In the genomic region with DNA sequence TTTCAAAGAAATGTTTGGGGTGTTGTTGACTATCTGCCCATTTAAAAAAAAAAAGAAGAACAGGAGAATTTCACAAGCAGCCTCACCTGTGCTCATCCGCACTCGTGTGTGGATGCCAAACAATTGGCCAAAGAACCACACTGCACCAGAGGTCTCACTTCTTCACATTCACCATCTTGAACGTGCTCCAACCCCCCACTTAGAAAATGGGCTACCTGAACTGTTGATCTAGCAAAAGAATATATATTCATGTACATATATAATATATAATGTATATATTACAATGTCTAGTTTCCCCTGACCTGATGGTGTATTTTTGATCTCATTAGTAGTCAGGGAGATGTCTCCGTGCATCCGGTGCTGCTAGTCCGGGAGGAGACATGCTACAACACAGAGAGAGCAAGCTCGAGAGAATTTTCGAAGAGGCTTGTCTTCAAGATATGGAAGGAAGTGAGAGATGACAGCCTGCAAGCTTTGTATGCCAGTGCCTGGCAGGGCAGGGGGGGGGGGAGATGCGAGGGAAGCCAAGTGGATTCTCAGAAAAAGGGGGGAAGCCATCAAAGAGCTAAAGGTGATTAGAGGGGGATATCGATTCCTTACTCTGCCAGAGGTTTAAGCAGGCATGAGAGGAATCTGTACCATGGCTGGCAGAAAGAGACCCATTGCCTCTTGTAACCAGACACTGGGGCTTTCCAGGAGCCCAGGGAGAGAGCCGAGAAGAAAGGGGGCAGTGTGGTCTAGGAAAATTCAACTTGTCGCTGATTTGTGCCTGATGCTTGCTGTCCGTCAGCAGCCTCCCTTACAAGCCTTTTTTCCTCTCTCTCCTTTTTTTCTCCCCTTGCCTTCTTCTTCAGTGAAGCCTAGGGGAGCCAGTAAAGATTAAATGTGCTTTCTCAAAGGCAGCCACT, we compare ENCODE assay signal across 8 mouse cellular contexts.
A peak's percentile ranks its signal among the peaks of the same experiment; 100 is the strongest.
DNase-seq lines count a peak whose midpoint lies in the region; ATAC-seq lines count a peak whose summit lies in the region.

No protein-coding gene starts in this region.

- intact Hi-C loops in left cerebral cortex, postnatal 14 days (cut with DNase I), result loop anchor here (2.0 to 5.0 kb wide), 4 partner anchors 105 to 352 kb away; no protein-coding TSS in a partner anchor

- H3K27me3 ChIP-seq in embryonic facial prominence, embryonic 10.5 days (replicated peaks; ENCODE audit: low read depth, poor library complexity, severe bottlenecking), result no peaks in the 10 kb centered on the region
- no peaks in the 10 kb centered on the region for H3K27me3 ChIP-seq in midbrain, embryonic 12.5 days
- H3K27me3 ChIP-seq in stomach, embryonic 16.5 days (ENCODE audit: control insufficient read depth, insufficient read depth, low read length), result no peaks in the 10 kb centered on the region

- no peaks in the 10 kb centered on the region for H3K36me3 ChIP-seq in embryonic facial prominence, embryonic 10.5 days (replicated peaks)
- H3K36me3 ChIP-seq in midbrain, embryonic 12.5 days, result no peaks in the 10 kb centered on the region
- no peaks in the 10 kb centered on the region for H3K36me3 ChIP-seq in stomach, embryonic 16.5 days (ENCODE audit: control insufficient read depth, insufficient read depth, low read length)

- no peaks in the 10 kb centered on the region for H3K9me3 ChIP-seq in embryonic facial prominence, embryonic 10.5 days
- H3K9me3 ChIP-seq in midbrain, embryonic 12.5 days, result no peaks in the 10 kb centered on the region
- H3K9me3 ChIP-seq in stomach, embryonic 16.5 days (replicated peaks; ENCODE audit: control insufficient read depth, low read length), result no peaks in the 10 kb centered on the region

- peak overlapping the region; percentile 98 for H3K9ac ChIP-seq in midbrain, embryonic 12.5 days (replicated peaks)
- H3K9ac ChIP-seq in stomach, embryonic 16.5 days (ENCODE audit: low read length), result peak overlapping the region; percentile 85

- peak overlapping the region; percentile 65 for H3K4me2 ChIP-seq in midbrain, embryonic 12.5 days (replicated peaks)
- peak overlapping the region; percentile 68 for H3K4me2 ChIP-seq in stomach, embryonic 16.5 days (ENCODE audit: low read depth, low read length)

- H3K4me1 ChIP-seq in embryonic facial prominence, embryonic 10.5 days, result peaks cover 34% of the 10 kb centered on the region
- peaks cover 39% of the 10 kb centered on the region for H3K4me1 ChIP-seq in midbrain, embryonic 12.5 days
- peaks cover 10% of the 10 kb centered on the region; the same call in 1 of the 2 replicates for H3K4me1 ChIP-seq in stomach, embryonic 16.5 days (ENCODE audit: control insufficient read depth, insufficient read depth, low read length)

- 34% methylated on average over 13 of the region's 13 CpGs for WGBS in embryonic facial prominence, embryonic 10.5 days
- 20% methylated on average over 12 of the region's 13 CpGs for WGBS in midbrain, embryonic 12.5 days
- 25% methylated on average over 12 of the region's 13 CpGs for WGBS in stomach, embryonic 16.5 days

- peak; percentile 52 for DNase-seq in adrenal gland, adult 8-10 months
- DNase-seq in embryonic facial prominence, embryonic 10.5 days (ENCODE audit: low spot score), result peak; percentile 83
- DNase-seq in heart, adult 18-20 months, result peak; percentile 74 to 79
- peak; percentile 48 for DNase-seq in kidney, adult 11 months
- peak; percentile 74 to 80 for DNase-seq in left cerebral cortex, postnatal 14 days (ENCODE audit: low spot score in 2 of 2)
- no peak for DNase-seq in thymus, postnatal 36 days

- peak overlapping the region; percentile 97 for H3K27ac ChIP-seq in embryonic facial prominence, embryonic 10.5 days (replicated peaks)
- H3K27ac ChIP-seq in midbrain, embryonic 12.5 days (replicated peaks), result peak overlapping the region; percentile 99
- H3K27ac ChIP-seq in stomach, embryonic 16.5 days (ENCODE audit: low read length), result peak overlapping the region; percentile 90

- ATAC-seq in midbrain, embryonic 12.5 days (ENCODE audit: low FRiP score, low read depth), result peak; percentile 60
- ATAC-seq in stomach, embryonic 16.5 days (ENCODE audit: insufficient read depth, low FRiP score), result peak; percentile 76

- peak overlapping the region; percentile 79 for H3K4me3 ChIP-seq in embryonic facial prominence, embryonic 10.5 days
- peak overlapping the region; percentile 81 for H3K4me3 ChIP-seq in midbrain, embryonic 12.5 days
- peak overlapping the region; percentile 74 for H3K4me3 ChIP-seq in stomach, embryonic 16.5 days (replicated peaks; ENCODE audit: low read length)

Comparison
In these comparisons a context has a peak if more than half of its experiments do, and no peak if none do; other contexts are left out.
1. DNase-seq: peak in adrenal gland, adult 8-10 months (single experiment), embryonic facial prominence, embryonic 10.5 days (single experiment), heart, adult 18-20 months (2 of 2), kidney, adult 11 months (single experiment) and left cerebral cortex, postnatal 14 days (2 of 2); none in thymus, postnatal 36 days (0 of 2).
2. Peak in every context shown above with its lines, with median percentiles within 50 percentile points of each other: H3K27ac ChIP-seq and H3K4me3 ChIP-seq.